Mouse (Mus musculus) hindbrain, embryonic 14.5 days (tissue): ENCODE results near the gene Jam3. TPM values are rescaled to one million over a fixed set of nuclear protein-coding genes. Genes with fewer than 3 reads are reported as not detected.
A peak's percentile ranks its signal among the peaks of the same experiment; 100 is the strongest.
"Not testable (repeated sequence)": the region's sequence is repeated elsewhere in the genome, so short reads cannot be mapped to it uniquely, and the experiment has no call there.

ENCODE experiments used
- ATAC-seq: fragments of 200-750 bp; cut with Nextera tagmentation; 2 replicates; pipeline ENCODE4 v1.8.0; 2017; ENCODE audit warnings: moderate number of reproducible peaks, mild to moderate bottlenecking, moderate TSS enrichment, moderate library complexity; ENCODE audit not compliant: low FRiP score
- DNase-seq: peaks from one replicate; pipeline ENCODE4 v3.0.0-alpha.2; 2015; ENCODE audit warnings: low spot score
- H3K27ac ChIP-seq: fragments of 300-500 bp; sonication (generic); 2 replicates; pipeline ENCODE4 v1.5.1; 2014; ENCODE audit warnings: mild to moderate bottlenecking, moderate library complexity
- H3K27me3 ChIP-seq: fragments of 300-500 bp; sonication (generic); 2 replicates; pipeline ENCODE4 v1.6.1; 2014; ENCODE audit warnings: mild to moderate bottlenecking, low read length, mixed read lengths; ENCODE audit not compliant: control insufficient read depth, insufficient read depth
- H3K36me3 ChIP-seq: fragments of 300-500 bp; sonication (generic); replicated peaks from 2 replicates; pipeline ENCODE4 v1.6.1; 2014; ENCODE audit not compliant: control insufficient read depth, insufficient read depth
- H3K4me1 ChIP-seq: fragments of 300-500 bp; sonication (generic); replicated peaks from 2 replicates; pipeline ENCODE4 v1.6.1; 2014; ENCODE audit warnings: antibody characterized with exemption, low read length, mixed read lengths; ENCODE audit not compliant: control insufficient read depth, insufficient read depth
- H3K4me2 ChIP-seq: fragments of 300-500 bp; sonication (generic); replicated peaks from 2 replicates; pipeline ENCODE4 v1.6.1; 2014; ENCODE audit warnings: mild to moderate bottlenecking, moderate library complexity
- H3K4me3 ChIP-seq: fragments of 300-500 bp; sonication (generic); replicated peaks from 2 replicates; pipeline ENCODE4 v1.5.1; 2014; ENCODE audit warnings: mild to moderate bottlenecking, low read length
- H3K9ac ChIP-seq: fragments of 300-500 bp; sonication (generic); 2 replicates; pipeline ENCODE4 v1.6.1; 2014
- H3K9me3 ChIP-seq: fragments of 300-500 bp; sonication (generic); 2 replicates; pipeline ENCODE4 v1.6.1; 2016; ENCODE audit warnings: low read length; ENCODE audit not compliant: control insufficient read depth
- WGBS: fragments of 180-500 bp; shearing (Covaris S2); extraction: QIAGEN DNeasy Blood & Tissue Kit; methylation state at CpG from one replicate; pipeline ENCODE4 v1.1.7; 2014; 5-methylcytosine and 5-hydroxymethylcytosine counted together
- polyA plus RNA-seq: library from polyadenylated mRNA; unstranded; fragments of >200 nt; fragmentation: Nextera tagmentation; extraction: Ambion mirVana; gene quantifications from 2 replicates; pipeline ENCODE4 v1.2.1, GENCODE M21; 2014

Jam3 gene
- polyA plus RNA-seq, 1 experiment from 2014 or later = 46.1 TPM

- no peaks in the 10 kb centered on the region; the same call in 1 of the 2 replicates for H3K4me1 ChIP-seq
- ATAC-seq (peak; percentile 57), DNase-seq (peak; percentile 49)
- H3K4me2 ChIP-seq = no peak overlapping the region
- H3K9ac ChIP-seq = no peak overlapping the region
- H3K4me3 ChIP-seq = no peak overlapping the region
- 33% methylated on average over 5 of the region's 5 CpGs for WGBS
- H3K27me3 ChIP-seq = no peaks in the 10 kb centered on the region
- H3K9me3 ChIP-seq = no peaks in the 10 kb centered on the region
- H3K36me3 ChIP-seq = no peaks in the 10 kb centered on the region
- H3K27ac ChIP-seq = no peak overlapping the region
These were observed 18.9 kb upstream of the Jam3 start for GRCm38 (mm10) chr9:27174079-27174478.

GRCm38 (mm10) chr9:27173646-27174045 is 18.4 kb upstream of the Jam3 start:
- H3K9ac ChIP-seq = no peak overlapping the region
- ATAC-seq (no peak), DNase-seq (no peak)
- H3K4me2 ChIP-seq = no peak overlapping the region
- H3K4me3 ChIP-seq = no peak overlapping the region
- no peaks in the 10 kb centered on the region; the same call in 1 of the 2 replicates for H3K4me1 ChIP-seq
- no peaks in the 10 kb centered on the region for H3K27me3 ChIP-seq
- H3K27ac ChIP-seq = no peak overlapping the region
- no peaks in the 10 kb centered on the region for H3K36me3 ChIP-seq
- WGBS = 79% methylated on average over 2 of the region's 2 CpGs
- H3K9me3 ChIP-seq = no peaks in the 10 kb centered on the region

GRCm38 (mm10) chr9:27172839-27173238 is 17.6 kb upstream of the Jam3 start:
- Histone ChIP-seq H3K36me3 (no peaks in the 10 kb centered on the region), H3K9ac (no peak overlapping the region)

DNA sequence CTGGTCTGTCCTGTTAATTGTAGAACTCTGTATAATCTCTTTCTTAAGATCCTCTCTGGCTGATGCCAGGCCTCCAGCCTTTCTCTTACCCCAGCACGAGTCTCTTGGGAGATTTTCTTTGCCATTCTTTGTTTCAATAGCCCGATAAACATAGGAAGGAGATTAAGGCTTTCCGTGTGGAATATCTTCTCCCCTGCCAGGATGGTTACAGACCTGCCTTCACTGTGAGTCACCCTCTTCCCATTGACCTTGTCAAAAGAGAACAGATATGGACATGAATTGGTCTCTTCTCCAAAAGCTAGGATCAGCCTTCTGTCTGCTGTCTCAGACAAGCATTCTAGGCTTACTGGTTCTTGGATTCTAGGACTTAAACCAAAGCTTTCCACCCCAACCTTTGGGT is 15.5 kb upstream of the Jam3 start:
- DNase-seq (no peak), ATAC-seq (no peak)
- Histone ChIP-seq H3K4me3 (no peak overlapping the region), H3K4me2 (no peak overlapping the region), H3K27ac (no peak overlapping the region), H3K27me3 (no peaks in the 10 kb centered on the region), H3K36me3 (no peaks in the 10 kb centered on the region), H3K4me1 (no peaks in the 10 kb centered on the region; the same call in 1 of the 2 replicates), H3K9ac (no peak overlapping the region), H3K9me3 (no peaks in the 10 kb centered on the region)
- 79% methylated on average over 3 of the region's 3 CpGs for WGBS

More at GRCm38 (mm10) chr9:27172839-27173238, 17.6 kb upstream of the Jam3 start:
- no peak overlapping the region for H3K27ac ChIP-seq
- H3K4me1 ChIP-seq = no peaks in the 10 kb centered on the region; the same call in 1 of the 2 replicates
- H3K4me3 ChIP-seq = no peak overlapping the region
- no peak for DNase-seq
- WGBS = 84% methylated on average over 6 of the region's 6 CpGs
- H3K27me3 ChIP-seq = no peaks in the 10 kb centered on the region
- no peak for ATAC-seq
- no peak overlapping the region for H3K4me2 ChIP-seq
- H3K9me3 ChIP-seq = no peaks in the 10 kb centered on the region

DNA sequence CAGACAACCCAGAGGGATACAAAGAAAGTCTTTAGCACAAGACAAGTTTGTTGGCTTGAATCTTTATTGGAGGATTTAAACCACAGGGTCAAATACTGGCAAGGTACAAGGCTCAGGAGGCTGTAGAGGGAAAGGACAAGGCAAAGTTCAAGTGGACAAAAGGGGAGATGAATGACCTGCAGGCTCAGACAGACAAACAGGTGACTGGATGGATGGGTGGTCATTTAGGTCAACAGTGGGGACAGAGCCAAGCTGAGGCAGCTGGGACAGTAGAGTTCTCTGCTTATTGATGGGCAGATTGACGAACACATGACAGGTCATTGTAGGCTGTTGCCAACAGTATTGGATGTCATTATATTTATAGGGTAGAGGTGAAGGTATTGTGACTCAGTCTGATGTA is 11.8 kb upstream of the Jam3 start:
- ATAC-seq = no peak
- Histone ChIP-seq H3K27me3 (no peaks in the 10 kb centered on the region), H3K36me3 (no peaks in the 10 kb centered on the region), H3K4me2 (no peak overlapping the region), H3K9ac (no peak overlapping the region), H3K4me3 (no peak overlapping the region), H3K27ac (no peak overlapping the region), H3K4me1 (no peaks in the 10 kb centered on the region), H3K9me3 (no peaks in the 10 kb centered on the region)
- 97% methylated on average over 1 of the region's 1 CpGs for WGBS
- no peak for DNase-seq

DNA sequence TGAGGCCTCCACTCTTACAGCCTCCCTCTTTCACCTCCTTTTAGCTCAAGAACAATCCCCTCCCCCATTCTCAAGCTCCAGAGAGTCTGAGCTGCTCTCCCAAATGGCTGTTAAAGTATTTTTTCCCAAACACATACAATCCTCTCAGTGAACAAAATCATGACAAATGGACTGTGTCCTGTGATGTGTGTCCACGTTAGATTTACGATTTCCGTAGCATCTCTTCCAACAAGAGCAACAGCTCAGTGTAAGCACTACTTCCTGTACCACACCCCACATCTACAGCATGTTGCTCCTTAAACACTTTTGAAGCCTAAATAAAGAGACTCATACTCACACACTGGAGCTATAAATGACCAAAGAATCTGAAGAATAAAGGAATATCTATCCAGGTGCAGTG is 10.4 kb upstream of the Jam3 start:
- WGBS = 70% methylated on average over 3 of the region's 3 CpGs
- no peaks in the 10 kb centered on the region for H3K27me3 ChIP-seq

GRCm38 (mm10) chr9:27164957-27165356 is 9.7 kb upstream of the Jam3 start:
- no peak overlapping the region for H3K4me3 ChIP-seq
- H3K4me2 ChIP-seq = no peak overlapping the region
- H3K27ac ChIP-seq = no peak overlapping the region
- no peaks in the 10 kb centered on the region for H3K4me1 ChIP-seq
- ATAC-seq (no peak), DNase-seq (no peak)
- 19% methylated on average over 2 of the region's 2 CpGs for WGBS
- no peaks in the 10 kb centered on the region for H3K36me3 ChIP-seq
- H3K9me3 ChIP-seq = no peaks in the 10 kb centered on the region
- H3K27me3 ChIP-seq = no peaks in the 10 kb centered on the region
- no peak overlapping the region for H3K9ac ChIP-seq

More for the DNA sequence above, 10.4 kb upstream of the Jam3 start:
- H3K27ac ChIP-seq = no peak overlapping the region
- H3K4me3 ChIP-seq = no peak overlapping the region
- H3K9me3 ChIP-seq = no peaks in the 10 kb centered on the region
- no peak overlapping the region for H3K4me2 ChIP-seq
- H3K9ac ChIP-seq = no peak overlapping the region
- no peak for DNase-seq
- no peak for ATAC-seq
- H3K4me1 ChIP-seq = no peaks in the 10 kb centered on the region
- no peaks in the 10 kb centered on the region for H3K36me3 ChIP-seq

DNA sequence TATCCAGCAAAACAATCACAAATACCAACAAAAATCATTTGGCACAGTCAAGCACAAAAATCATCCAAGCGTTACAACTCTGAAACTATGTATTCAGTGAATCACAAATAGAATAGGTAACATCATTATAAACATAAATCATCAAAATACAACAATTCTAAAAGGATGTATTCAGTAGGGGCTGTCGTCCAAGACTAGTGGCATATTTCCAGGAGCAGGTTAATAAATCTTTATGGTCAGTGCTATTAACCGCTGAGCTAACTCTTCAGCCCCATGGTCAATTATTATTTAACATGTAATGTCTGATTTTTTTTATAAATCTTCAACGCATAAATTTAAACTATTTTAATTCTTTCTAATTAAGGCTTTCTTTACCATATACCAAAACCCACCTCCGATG is 8.4 kb upstream of the Jam3 start:
- ATAC-seq, DNase-seq, H3K27me3 ChIP-seq, H3K4me2 ChIP-seq, H3K9me3 ChIP-seq, H3K36me3 ChIP-seq, H3K4me1 ChIP-seq, H3K27ac ChIP-seq, H3K4me3 ChIP-seq, H3K9ac ChIP-seq: not testable (repeated sequence)
- WGBS = 71% methylated on average over 5 of the region's 5 CpGs

DNA sequence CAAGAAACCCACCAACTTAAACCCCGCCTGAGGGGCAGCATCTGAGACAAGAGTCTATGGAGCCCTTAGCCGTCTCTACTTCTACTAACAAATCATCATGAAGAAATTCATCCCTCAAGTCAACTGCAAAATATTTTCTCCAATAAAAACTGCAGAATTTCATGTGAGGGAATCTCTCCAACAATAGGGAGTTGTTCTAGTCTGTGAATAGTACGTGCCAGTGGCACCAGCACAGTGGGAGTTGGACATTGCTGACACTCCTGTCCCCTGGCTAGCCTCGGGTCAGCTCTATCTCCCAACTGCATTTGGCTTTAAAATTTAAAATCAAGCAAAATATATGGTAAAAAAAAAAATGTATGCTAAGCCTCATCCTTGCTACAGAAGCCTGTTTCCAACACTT is 1.4 kb downstream of the Jam3 start:
- no peak overlapping the region for H3K27ac ChIP-seq
- H3K4me3 ChIP-seq = peak overlapping the region; percentile 56
- peaks cover 42% of the 10 kb centered on the region for H3K4me1 ChIP-seq
- no peaks in the 10 kb centered on the region for H3K36me3 ChIP-seq
- peak overlapping the region; percentile 70 for H3K9ac ChIP-seq
- H3K27me3 ChIP-seq = no peaks in the 10 kb centered on the region
- DNase-seq (no peak), ATAC-seq (no peak)
- 36% methylated on average over 4 of the region's 4 CpGs for WGBS
- H3K9me3 ChIP-seq = no peaks in the 10 kb centered on the region
- peak overlapping the region; percentile 62 for H3K4me2 ChIP-seq

- peak overlapping the region; percentile 41 for H3K4me2 ChIP-seq
- H3K4me3 ChIP-seq = no peak overlapping the region
- H3K36me3 ChIP-seq = no peaks in the 10 kb centered on the region; the same call in 1 of the 2 replicates
- DNase-seq (no peak), ATAC-seq (no peak)
- no peaks in the 10 kb centered on the region for H3K9me3 ChIP-seq
- H3K9ac ChIP-seq = peak overlapping the region; percentile 6; the same call in 1 of the 2 replicates
- H3K27ac ChIP-seq = peak overlapping the region; percentile 68
- 39% methylated on average over 9 of the region's 9 CpGs for WGBS
- H3K27me3 ChIP-seq = no peaks in the 10 kb centered on the region
- peaks cover 51% of the 10 kb centered on the region for H3K4me1 ChIP-seq
These were observed 5.4 kb downstream of the Jam3 start for GRCm38 (mm10) chr9:27149836-27150235.
